Mouse (Mus musculus) cortical plate, adult 2 months (tissue): ENCODE measurements at regions not wholly inside any gene's neighbourhood (a gene's known extent, or its start where the extent isn't known, plus 50 kb on each side); places are given as distances from the start of the nearest gene placed in this dataset.

Source experiments
- CTCF ChIP-seq: fragments of 200-500 bp; IDR thresholded peaks from 2 replicates; pipeline ENCODE4 v1.5.1; 2011; ENCODE audit warnings: mild to moderate bottlenecking, control low read depth, low read length; ENCODE audit not compliant: insufficient read depth; ENCODE audit errors: extremely low read depth
- POLR2A ChIP-seq: fragments of 200-500 bp; IDR thresholded peaks from 2 replicates; pipeline ENCODE4 v1.6.1; 2011; ENCODE audit warnings: mild to moderate bottlenecking, low read length, control low read depth; ENCODE audit not compliant: insufficient read depth; ENCODE audit errors: extremely low read depth

- TF ChIP-seq POLR2A (no peak), CTCF (no peak)
Observed at GRCm38 (mm10) chr13:63979581-63979980, 109.4 kb downstream of the Hsd17b3 start.
